Mouse (Mus musculus) megakaryocyte, embryonic 14.5 days (primary cell): ENCODE measurements at regions not wholly inside any gene's neighbourhood (a gene's known extent, or its start where the extent isn't known, plus 50 kb on each side); places are given as distances from the start of the nearest gene placed in this dataset.

Experiments
- FLI1 ChIP-seq: IDR thresholded peaks from 2 replicates; pipeline ENCODE4 v1.6.1; 2012; ENCODE audit warnings: low read length, inconsistent platforms, mixed read lengths
- GATA1 ChIP-seq: IDR thresholded peaks from 3 replicates; pipeline ENCODE4 v1.6.1; 2012; ENCODE audit warnings: mixed read lengths, low read length, inconsistent platforms, borderline replicate concordance

- no peak for TF ChIP-seq GATA1
- no peak for TF ChIP-seq FLI1
Observed at GRCm38 (mm10) chr11:21014250-21014649, 76.8 kb upstream of the Peli1 start.
